Mouse (Mus musculus): ENCODE measurements around the gene Nceh1.

DNA sequence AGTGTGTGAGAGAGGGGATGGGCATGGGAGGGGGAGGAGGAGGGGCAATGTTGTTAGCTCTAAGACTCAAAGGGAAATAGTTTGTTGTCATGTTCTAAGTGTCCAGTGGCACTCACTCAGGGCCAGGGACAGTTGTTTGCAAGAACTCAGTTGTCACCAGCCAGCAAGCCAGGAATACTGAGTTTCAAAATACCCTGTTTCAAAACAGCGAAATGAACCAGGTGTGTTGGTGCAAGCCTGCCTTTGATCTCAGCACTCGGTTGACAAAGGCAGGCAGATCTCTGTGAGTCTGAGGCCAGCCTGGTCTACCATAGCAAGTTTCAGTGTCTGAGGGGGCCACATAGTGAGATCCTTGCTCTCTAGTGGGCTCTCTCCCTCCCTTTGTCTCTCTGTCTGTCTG, 39.3 kb downstream of the Nceh1 start:
- TF ChIP-seq CTCF (IDR thresholded peaks at IDR 0.05; ENCODE audit: low read depth) (no peak), EP300 (optimal IDR thresholded peaks at IDR 0.05) (no peak)
